Mouse (Mus musculus) lung, postnatal 0 days (tissue): ENCODE measurements at regions not wholly inside any gene's neighbourhood (a gene's known extent, or its start where the extent isn't known, plus 50 kb on each side); places are given as distances from the start of the nearest gene placed in this dataset.

Experiments used
- CTCF ChIP-seq: IDR thresholded peaks from 2 replicates; pipeline ENCODE4 v1.5.1; 2016; ENCODE audit warnings: antibody characterized with exemption, mild to moderate bottlenecking
- EP300 ChIP-seq: IDR thresholded peaks from 2 replicates; pipeline ENCODE4 v1.6.1; 2016; ENCODE audit warnings: antibody characterized with exemption, mild to moderate bottlenecking, control low read depth

DNA sequence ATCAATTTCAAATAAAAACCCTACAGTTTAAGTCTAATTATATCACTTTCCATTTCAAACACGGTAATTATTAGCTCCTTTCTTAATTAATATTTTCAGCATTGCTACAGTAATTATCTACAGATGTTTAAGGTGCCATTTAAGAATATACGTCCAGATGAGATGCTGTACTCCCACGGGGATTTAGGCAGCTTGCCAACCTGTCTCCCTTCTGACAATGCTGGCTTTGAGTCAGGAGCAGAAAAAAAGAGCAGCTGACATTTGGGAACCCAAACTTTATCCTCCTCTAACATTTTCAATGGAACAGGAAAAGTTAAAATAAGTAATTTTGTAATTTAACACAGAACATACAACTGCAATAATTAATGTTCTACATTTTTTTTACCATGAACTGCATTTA, 94.4 kb downstream of the Isl1 start:
- TF ChIP-seq CTCF (no peak), EP300 (no peak)
